Mouse (Mus musculus): Measurements from ENCODE around the gene Fcgr2b.

DNA sequence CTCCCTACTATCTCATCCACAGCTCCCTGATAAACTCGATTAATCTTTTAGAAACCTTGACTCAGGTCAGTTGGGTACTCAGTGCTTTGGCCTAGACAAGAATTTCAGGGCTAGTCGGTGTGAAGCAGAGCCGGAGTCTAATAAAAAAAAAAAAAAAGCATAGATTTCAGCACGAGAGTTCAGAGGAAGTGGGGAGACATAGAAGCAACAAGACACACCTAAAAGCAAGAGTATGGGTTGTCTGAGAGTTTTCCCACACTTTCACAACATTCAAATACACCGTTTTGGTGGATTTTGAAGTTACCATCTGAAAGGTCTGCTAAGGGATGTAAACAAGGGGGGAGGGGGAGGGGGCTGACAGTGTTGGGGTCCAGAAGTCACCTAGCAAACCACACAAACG is 28.7 kb upstream of the Fcgr2b start:
- TF ChIP-seq CTCF (IDR thresholded peaks at IDR 0.05; ENCODE audit: low read depth) (no peak), EP300 (IDR thresholded peaks at IDR 0.05; ENCODE audit: low read depth) (no peak)
